Mouse (Mus musculus): ENCODE measurements around the gene Gm11634. TPM values are rescaled to one million over a fixed set of nuclear protein-coding genes. Genes with fewer than 3 reads are reported as not detected.
"Not testable (repeated sequence)": the region's sequence is repeated elsewhere in the genome, so short reads cannot be mapped to it uniquely, and the experiment has no call there.

Gm11634 gene
- not detected in 2 replicates for polyA plus RNA-seq (2015; fragmentation: Nextera tagmentation; extraction: Ambion mirVana)

- Histone ChIP-seq H3K27ac (no peak within 1 kb of the TSS), H3K4me2 (no peak within 1 kb of the TSS), H3K9ac (0 out of 2 replicates have a peak within 1 kb of the TSS, but pooled peaks have one; percentile 5), H3K9me3 (replicated peaks) (no peaks in the 10 kb centered on the region), H3K4me1 (no peaks in the 10 kb centered on the region), H3K27me3 (peaks cover 5% of the 10 kb centered on the region; the same call in 1 of the 2 replicates), H3K36me3 (ENCODE audit: poor library complexity, severe bottlenecking) (no peaks in the 10 kb centered on the region), H3K4me3 (no peak within 1 kb of the TSS)
- WGBS, result 77% methylated on average over 6 of the region's 6 CpGs
- no peak for ATAC-seq
These were observed at the start of gene Gm11634 for GRCm38 (mm10) chr11:101599156-101599555. Gene Gm11634, minus strand, starts transcription at chr11:101599256.

- not testable (repeated sequence) for H3K27ac ChIP-seq
- WGBS, result 93% methylated on average over 10 of the region's 10 CpGs
These were observed 48.0 kb upstream of the Gm11634 start for GRCm38 (mm10) chr11:101647093-101647492.

GRCm38 (mm10) chr11:101646283-101646794 lies 47.3 kb upstream of the Gm11634 start:
- WGBS, result 13% methylated on average over 16 of the region's 16 CpGs

More at GRCm38 (mm10) chr11:101647093-101647492, 48.0 kb upstream of the Gm11634 start:
- H3K9me3 ChIP-seq (replicated peaks); H3K4me2 ChIP-seq; H3K27me3 ChIP-seq; H3K36me3 ChIP-seq (ENCODE audit: poor library complexity, severe bottlenecking); H3K4me3 ChIP-seq; H3K9ac ChIP-seq; ATAC-seq: not testable (repeated sequence)
- peaks cover 11% of the 10 kb centered on the region; the same call in 1 of the 2 replicates for H3K4me1 ChIP-seq

GRCm38 (mm10) chr11:101645411-101646282 lies 46.6 kb upstream of the Gm11634 start:
- under 1% methylated on average over 44 of the region's 56 CpGs for WGBS
- H3K4me2 ChIP-seq, result peak overlapping the region; percentile 51
- H3K9me3 ChIP-seq (replicated peaks); H3K27me3 ChIP-seq; H3K36me3 ChIP-seq (ENCODE audit: poor library complexity, severe bottlenecking): not testable (repeated sequence)
- peak; percentile 82 for ATAC-seq
- H3K4me1 ChIP-seq, result peaks cover 14% of the 10 kb centered on the region; the same call in 1 of the 2 replicates
- peak overlapping the region; percentile 25 for H3K4me3 ChIP-seq
- peak overlapping the region; percentile 89 for H3K27ac ChIP-seq
- peak overlapping the region; percentile 65 for H3K9ac ChIP-seq

More at GRCm38 (mm10) chr11:101646283-101646794, 47.3 kb upstream of the Gm11634 start:
- peak overlapping the region; percentile 25 for H3K4me3 ChIP-seq
- peak overlapping the region; percentile 89 for H3K27ac ChIP-seq
- peaks cover 11% of the 10 kb centered on the region; the same call in 1 of the 2 replicates for H3K4me1 ChIP-seq
- not testable (repeated sequence) for H3K36me3 ChIP-seq (ENCODE audit: poor library complexity, severe bottlenecking); H3K27me3 ChIP-seq; ATAC-seq; H3K9me3 ChIP-seq (replicated peaks)
- H3K4me2 ChIP-seq, result peak overlapping the region; percentile 51
- H3K9ac ChIP-seq, result peak overlapping the region; percentile 65

GRCm38 (mm10) chr11:101645043-101645410 lies 46.0 kb upstream of the Gm11634 start:
- Histone ChIP-seq H3K4me1 (peaks cover 14% of the 10 kb centered on the region; the same call in 1 of the 2 replicates), H3K27ac (peak overlapping the region; percentile 65)
- H3K9ac ChIP-seq; H3K4me3 ChIP-seq; H3K36me3 ChIP-seq (ENCODE audit: poor library complexity, severe bottlenecking); H3K27me3 ChIP-seq; ATAC-seq; H3K4me2 ChIP-seq; H3K9me3 ChIP-seq (replicated peaks): not testable (repeated sequence)
- 4% methylated on average over 4 of the region's 4 CpGs for WGBS

GRCm38 (mm10) chr11:101644591-101644990 lies 45.5 kb upstream of the Gm11634 start:
- no peaks in the 10 kb centered on the region for H3K9me3 ChIP-seq (replicated peaks)
- no peak overlapping the region for H3K4me2 ChIP-seq
- H3K9ac ChIP-seq, result no peak overlapping the region
- no peak for ATAC-seq
- no peaks in the 10 kb centered on the region for H3K36me3 ChIP-seq (ENCODE audit: poor library complexity, severe bottlenecking)
- H3K4me1 ChIP-seq, result peaks cover 14% of the 10 kb centered on the region; the same call in 1 of the 2 replicates
- no peak overlapping the region for H3K27ac ChIP-seq
- no peaks in the 10 kb centered on the region for H3K27me3 ChIP-seq
- WGBS, result 54% methylated on average over 3 of the region's 3 CpGs
- H3K4me3 ChIP-seq, result no peak overlapping the region

GRCm38 (mm10) chr11:101642931-101643330 lies 43.9 kb upstream of the Gm11634 start:
- H3K27ac ChIP-seq, result no peak overlapping the region

GRCm38 (mm10) chr11:101641710-101642642 lies 42.9 kb upstream of the Gm11634 start:
- peak overlapping the region; percentile 36; the same call in 1 of the 2 replicates for H3K4me3 ChIP-seq

More at GRCm38 (mm10) chr11:101642931-101643330, 43.9 kb upstream of the Gm11634 start:
- no peaks in the 10 kb centered on the region for H3K27me3 ChIP-seq
- no peak overlapping the region for H3K4me2 ChIP-seq
- H3K9ac ChIP-seq, result no peak overlapping the region
- peaks cover 14% of the 10 kb centered on the region; the same call in 1 of the 2 replicates for H3K4me1 ChIP-seq
- no peak overlapping the region for H3K4me3 ChIP-seq
- H3K9me3 ChIP-seq (replicated peaks), result no peaks in the 10 kb centered on the region
- ATAC-seq, result no peak
- no peaks in the 10 kb centered on the region for H3K36me3 ChIP-seq (ENCODE audit: poor library complexity, severe bottlenecking)
- WGBS, result 44% methylated on average over 5 of the region's 5 CpGs

GRCm38 (mm10) chr11:101640857-101641709 lies 42.0 kb upstream of the Gm11634 start:
- Histone ChIP-seq H3K4me1 (peaks cover 14% of the 10 kb centered on the region; the same call in 1 of the 2 replicates), H3K27ac (peak overlapping the region; percentile 72), H3K4me2 (peak overlapping the region; percentile 52), H3K4me3 (peak overlapping the region; percentile 36), H3K9ac (peak overlapping the region; percentile 60)
- WGBS, result 4% methylated on average over 52 of the region's 53 CpGs
- H3K36me3 ChIP-seq (ENCODE audit: poor library complexity, severe bottlenecking); H3K9me3 ChIP-seq (replicated peaks); H3K27me3 ChIP-seq: not testable (repeated sequence)
- peak; percentile 78 for ATAC-seq

More at GRCm38 (mm10) chr11:101641710-101642642, 42.9 kb upstream of the Gm11634 start:
- peak; percentile 82 for ATAC-seq
- Histone ChIP-seq H3K4me1 (peaks cover 14% of the 10 kb centered on the region; the same call in 1 of the 2 replicates), H3K4me2 (peak overlapping the region; percentile 52; the same call in 1 of the 2 replicates), H3K27ac (peak overlapping the region; percentile 72)
- not testable (repeated sequence) for H3K36me3 ChIP-seq (ENCODE audit: poor library complexity, severe bottlenecking); H3K9ac ChIP-seq; H3K27me3 ChIP-seq; H3K9me3 ChIP-seq (replicated peaks)
- 6% methylated on average over 13 of the region's 26 CpGs for WGBS

GRCm38 (mm10) chr11:101639761-101640160 lies 40.7 kb upstream of the Gm11634 start:
- Histone ChIP-seq H3K4me2 (no peak overlapping the region), H3K36me3 (ENCODE audit: poor library complexity, severe bottlenecking) (peaks cover 14% of the 10 kb centered on the region), H3K9ac (no peak overlapping the region), H3K9me3 (replicated peaks) (no peaks in the 10 kb centered on the region), H3K4me3 (no peak overlapping the region), H3K4me1 (peaks cover 12% of the 10 kb centered on the region; the same call in 1 of the 2 replicates), H3K27ac (no peak overlapping the region), H3K27me3 (no peaks in the 10 kb centered on the region)
- ATAC-seq, result no peak
- 94% methylated on average over 4 of the region's 4 CpGs for WGBS

GRCm38 (mm10) chr11:101635660-101636059 lies 36.6 kb upstream of the Gm11634 start:
- H3K9ac ChIP-seq, result no peak overlapping the region
- peaks cover 31% of the 10 kb centered on the region for H3K36me3 ChIP-seq (ENCODE audit: poor library complexity, severe bottlenecking)
- WGBS, result 84% methylated on average over 10 of the region's 10 CpGs
- ATAC-seq, result no peak
- no peak overlapping the region for H3K27ac ChIP-seq
- no peaks in the 10 kb centered on the region for H3K4me1 ChIP-seq
- no peak overlapping the region for H3K4me3 ChIP-seq
- no peaks in the 10 kb centered on the region for H3K9me3 ChIP-seq (replicated peaks)
- H3K27me3 ChIP-seq, result no peaks in the 10 kb centered on the region
- no peak overlapping the region for H3K4me2 ChIP-seq

Measured in forebrain, embryonic 13.5 days (tissue).